Mouse (Mus musculus): ENCODE results near the gene Irf7. TPM values are rescaled to one million over a fixed set of nuclear protein-coding genes. Genes with fewer than 3 reads are reported as not detected.
A peak's percentile ranks its signal among the peaks of the same experiment; 100 is the strongest.

The Irf7 gene
- polyA plus RNA-seq (2015; fragmentation: Nextera tagmentation; extraction: Ambion mirVana), result 5.2 and 5.7 TPM in 2 replicates

GRCm38 (mm10) chr7:141265739-141266561 lies at the start of gene Irf7:
Gene Irf7, minus strand, starts transcription at chr7:141266481.
- Histone ChIP-seq H3K27ac (no peak within 1 kb of the TSS; the same call in 1 of the 2 replicates), H3K9ac (peak within 1 kb of the TSS; percentile 46), H3K36me3 (peaks cover 31% of the 10 kb centered on the region), H3K4me3 (replicated peaks) (peak within 1 kb of the TSS; percentile 60), H3K27me3 (replicated peaks) (no peaks in the 10 kb centered on the region), H3K9me3 (no peaks in the 10 kb centered on the region), H3K4me1 (replicated peaks) (peaks cover 12% of the 10 kb centered on the region), H3K4me2 (replicated peaks) (peak within 1 kb of the TSS; percentile 88)
- WGBS, result 8% methylated on average over 25 of the region's 25 CpGs
- ATAC-seq, result peak; percentile 80

- H3K4me3 ChIP-seq (replicated peaks), result no peak overlapping the region
- 0 out of 2 replicates have a peak, but pooled peaks have one; percentile 78 for ATAC-seq
- H3K4me1 ChIP-seq (replicated peaks), result no peaks in the 10 kb centered on the region
- whole genome bisulfite sequencing, result 74% methylated on average over 5 of the region's 5 CpGs
- no peak overlapping the region for H3K4me2 ChIP-seq (replicated peaks)
- no peak overlapping the region for H3K27ac ChIP-seq
- no peaks in the 10 kb centered on the region for H3K9me3 ChIP-seq
- no peak overlapping the region for H3K9ac ChIP-seq
- H3K36me3 ChIP-seq, result peaks cover 63% of the 10 kb centered on the region
- no peaks in the 10 kb centered on the region for H3K27me3 ChIP-seq (replicated peaks)
Observed at GRCm38 (mm10) chr7:141315974-141316373, 49.7 kb upstream of the Irf7 start.

GRCm38 (mm10) chr7:141315076-141315475 lies 48.8 kb upstream of the Irf7 start:
- H3K9ac ChIP-seq, result no peak overlapping the region
- no peaks in the 10 kb centered on the region for H3K27me3 ChIP-seq (replicated peaks)
- no peak overlapping the region for H3K4me2 ChIP-seq (replicated peaks)
- 83% methylated on average over 8 of the region's 8 CpGs for WGBS
- no peaks in the 10 kb centered on the region for H3K9me3 ChIP-seq
- peaks cover 62% of the 10 kb centered on the region for H3K36me3 ChIP-seq
- H3K4me1 ChIP-seq (replicated peaks), result no peaks in the 10 kb centered on the region
- ATAC-seq, result no peak
- H3K4me3 ChIP-seq (replicated peaks), result no peak overlapping the region
- H3K27ac ChIP-seq, result no peak overlapping the region

GRCm38 (mm10) chr7:141314416-141314815 lies 48.1 kb upstream of the Irf7 start:
- Histone ChIP-seq H3K27ac (no peak overlapping the region), H3K4me1 (replicated peaks) (no peaks in the 10 kb centered on the region), H3K36me3 (peaks cover 63% of the 10 kb centered on the region), H3K4me3 (replicated peaks) (no peak overlapping the region), H3K4me2 (replicated peaks) (no peak overlapping the region), H3K9me3 (no peaks in the 10 kb centered on the region), H3K9ac (no peak overlapping the region), H3K27me3 (replicated peaks) (no peaks in the 10 kb centered on the region)
- no peak for ATAC-seq
- 94% methylated on average over 2 of the region's 2 CpGs for WGBS

- ATAC-seq, result no peak
- Histone ChIP-seq H3K9ac (no peak overlapping the region), H3K9me3 (no peaks in the 10 kb centered on the region; the same call in 1 of the 2 replicates), H3K36me3 (peaks cover 61% of the 10 kb centered on the region), H3K27ac (no peak overlapping the region), H3K4me2 (replicated peaks) (no peak overlapping the region), H3K27me3 (replicated peaks) (no peaks in the 10 kb centered on the region), H3K4me3 (replicated peaks) (no peak overlapping the region), H3K4me1 (replicated peaks) (no peaks in the 10 kb centered on the region)
- 84% methylated on average over 4 of the region's 4 CpGs for WGBS
Observed at GRCm38 (mm10) chr7:141304537-141304936, 38.3 kb upstream of the Irf7 start.

GRCm38 (mm10) chr7:141302702-141303268 lies 36.5 kb upstream of the Irf7 start:
- no peaks in the 10 kb centered on the region for H3K4me1 ChIP-seq (replicated peaks)
- H3K4me2 ChIP-seq (replicated peaks), result no peak overlapping the region
- H3K27ac ChIP-seq, result no peak overlapping the region
- ATAC-seq, result no peak
- WGBS, result 85% methylated on average over 1 of the region's 1 CpGs
- no peaks in the 10 kb centered on the region for H3K27me3 ChIP-seq (replicated peaks)
- H3K36me3 ChIP-seq, result peaks cover 45% of the 10 kb centered on the region
- no peak overlapping the region for H3K9ac ChIP-seq
- H3K4me3 ChIP-seq (replicated peaks), result no peak overlapping the region
- no peaks in the 10 kb centered on the region; the same call in 1 of the 2 replicates for H3K9me3 ChIP-seq

- Histone ChIP-seq H3K4me2 (replicated peaks) (no peak overlapping the region), H3K27me3 (replicated peaks) (no peaks in the 10 kb centered on the region), H3K4me1 (replicated peaks) (no peaks in the 10 kb centered on the region), H3K9ac (no peak overlapping the region), H3K9me3 (no peaks in the 10 kb centered on the region; the same call in 1 of the 2 replicates), H3K27ac (no peak overlapping the region), H3K4me3 (replicated peaks) (no peak overlapping the region), H3K36me3 (peaks cover 39% of the 10 kb centered on the region)
- ATAC-seq, result no peak
- WGBS, result 96% methylated on average over 9 of the region's 9 CpGs
Observed at GRCm38 (mm10) chr7:141301386-141301785, 35.1 kb upstream of the Irf7 start.

GRCm38 (mm10) chr7:141299175-141299574 lies 32.9 kb upstream of the Irf7 start:
- H3K27ac ChIP-seq, result no peak overlapping the region
- WGBS, result 94% methylated on average over 8 of the region's 8 CpGs
- peaks cover 5% of the 10 kb centered on the region for H3K4me1 ChIP-seq (replicated peaks)
- no peak for ATAC-seq
- H3K9me3 ChIP-seq, result no peaks in the 10 kb centered on the region
- peaks cover 15% of the 10 kb centered on the region for H3K27me3 ChIP-seq (replicated peaks)
- H3K4me2 ChIP-seq (replicated peaks), result no peak overlapping the region
- H3K4me3 ChIP-seq (replicated peaks), result no peak overlapping the region
- no peak overlapping the region for H3K9ac ChIP-seq
- H3K36me3 ChIP-seq, result peaks cover 20% of the 10 kb centered on the region

- no peak for ATAC-seq
- H3K27me3 ChIP-seq (replicated peaks), result peaks cover 26% of the 10 kb centered on the region
- no peak overlapping the region for H3K9ac ChIP-seq
- no peaks in the 10 kb centered on the region for H3K9me3 ChIP-seq
- no peak overlapping the region for H3K4me3 ChIP-seq (replicated peaks)
- WGBS, result 81% methylated on average over 3 of the region's 3 CpGs
- peaks cover 14% of the 10 kb centered on the region for H3K36me3 ChIP-seq
- H3K4me2 ChIP-seq (replicated peaks), result no peak overlapping the region
- peaks cover 13% of the 10 kb centered on the region for H3K4me1 ChIP-seq (replicated peaks)
- no peak overlapping the region for H3K27ac ChIP-seq
Observed at GRCm38 (mm10) chr7:141297926-141298650, 31.8 kb upstream of the Irf7 start.

GRCm38 (mm10) chr7:141294479-141294878 lies 28.2 kb upstream of the Irf7 start:
- Histone ChIP-seq H3K4me2 (replicated peaks) (peak overlapping the region; percentile 90), H3K27ac (no peak overlapping the region), H3K4me3 (replicated peaks) (peak overlapping the region; percentile 39), H3K9ac (no peak overlapping the region), H3K4me1 (replicated peaks) (peaks cover 22% of the 10 kb centered on the region), H3K9me3 (no peaks in the 10 kb centered on the region), H3K27me3 (replicated peaks) (peaks cover 50% of the 10 kb centered on the region), H3K36me3 (peaks cover 3% of the 10 kb centered on the region; the same call in 1 of the 2 replicates)
- ATAC-seq, result no peak
- WGBS, result 5% methylated on average over 20 of the region's 22 CpGs

- H3K9ac ChIP-seq, result peak overlapping the region; percentile 39
- H3K27me3 ChIP-seq (replicated peaks), result peaks cover 50% of the 10 kb centered on the region
- peak overlapping the region; percentile 90 for H3K4me2 ChIP-seq (replicated peaks)
- no peak overlapping the region for H3K27ac ChIP-seq
- peak overlapping the region; percentile 39 for H3K4me3 ChIP-seq (replicated peaks)
- WGBS, result 2% methylated on average over 53 of the region's 53 CpGs
- peaks cover 3% of the 10 kb centered on the region; the same call in 1 of the 2 replicates for H3K36me3 ChIP-seq
- no peaks in the 10 kb centered on the region for H3K9me3 ChIP-seq
- peak; percentile 46 for ATAC-seq
- peaks cover 22% of the 10 kb centered on the region for H3K4me1 ChIP-seq (replicated peaks)
Observed at GRCm38 (mm10) chr7:141293852-141294471, 27.7 kb upstream of the Irf7 start.
